Mouse (Mus musculus) heart, embryonic 16.5 days (tissue): ENCODE measurements around the gene Alg14. TPM values are rescaled to one million over a fixed set of nuclear protein-coding genes. Genes with fewer than 3 reads are reported as not detected.

Experiments
- ATAC-seq: fragments of 200-750 bp; cut with Nextera tagmentation; replicated peaks from 2 replicates; pipeline ENCODE4 v1.8.0; 2017; ENCODE audit warnings: moderate number of reproducible peaks; ENCODE audit not compliant: insufficient read depth, low FRiP score; ENCODE audit errors: extremely low read depth
- H3K27ac ChIP-seq: fragments of 300-500 bp; sonication (generic); 2 replicates; pipeline ENCODE4 v1.5.1; 2014; ENCODE audit warnings: mild to moderate bottlenecking, low read length, control low read depth, moderate library complexity
- H3K27me3 ChIP-seq: fragments of 300-500 bp; sonication (generic); 2 replicates; pipeline ENCODE4 v1.6.1; 2014; ENCODE audit warnings: low read length, mixed read lengths; ENCODE audit not compliant: control insufficient read depth, insufficient read depth
- H3K36me3 ChIP-seq: fragments of 300-500 bp; sonication (generic); 2 replicates; pipeline ENCODE4 v1.6.1; 2014; ENCODE audit not compliant: control insufficient read depth, insufficient read depth
- H3K4me1 ChIP-seq: fragments of 300-500 bp; sonication (generic); 2 replicates; pipeline ENCODE4 v1.6.1; 2014; ENCODE audit warnings: low read length, mixed read lengths; ENCODE audit not compliant: control insufficient read depth, insufficient read depth
- H3K4me2 ChIP-seq: fragments of 300-500 bp; sonication (generic); 2 replicates; pipeline ENCODE4 v1.6.1; 2014; ENCODE audit warnings: low read depth, mild to moderate bottlenecking, control low read depth, low read length
- H3K4me3 ChIP-seq: fragments of 300-500 bp; sonication (generic); 2 replicates; pipeline ENCODE4 v1.5.1; 2014; ENCODE audit warnings: mild to moderate bottlenecking, control low read depth, low read length
- H3K9ac ChIP-seq: fragments of 300-500 bp; sonication (generic); 2 replicates; pipeline ENCODE4 v1.6.1; 2014; ENCODE audit warnings: low read length, control low read depth
- H3K9me3 ChIP-seq: fragments of 300-500 bp; sonication (generic); replicated peaks from 2 replicates; pipeline ENCODE4 v1.6.1; 2016; ENCODE audit warnings: low read length; ENCODE audit not compliant: control insufficient read depth
- WGBS: fragments of 180-500 bp; shearing (Covaris S2); extraction: QIAGEN DNeasy Blood & Tissue Kit; methylation state at CpG from one replicate; pipeline ENCODE4 v1.1.7; 2014; 5-methylcytosine and 5-hydroxymethylcytosine counted together
- polyA plus RNA-seq: library from polyadenylated mRNA; unstranded; fragments of >200 nt; fragmentation: Nextera tagmentation; extraction: Ambion mirVana; gene quantifications from 2 replicates; pipeline ENCODE4 v1.2.1, GENCODE M21; 2015

Gene Alg14
- polyA plus RNA-seq, 1 experiment from 2014 or later: 39.8 TPM

- 81% methylated on average over 6 of the region's 6 CpGs for WGBS
- Histone ChIP-seq H3K9me3 (no peaks in the 10 kb centered on the region), H3K4me2 (no peak overlapping the region), H3K4me1 (peaks cover 23% of the 10 kb centered on the region), H3K4me3 (no peak overlapping the region), H3K36me3 (no peaks in the 10 kb centered on the region), H3K27me3 (no peaks in the 10 kb centered on the region), H3K9ac (no peak overlapping the region), H3K27ac (no peak overlapping the region)
- ATAC-seq: no peak
Measured at GRCm38 (mm10) chr3:121336234-121336890, 44.8 kb downstream of the Alg14 start.

- no peaks in the 10 kb centered on the region for H3K27me3 ChIP-seq
- no peaks in the 10 kb centered on the region for H3K9me3 ChIP-seq
- 0 out of 2 replicates have a peak overlapping the region, but pooled peaks have one; percentile 5 for H3K27ac ChIP-seq
- WGBS: 24% methylated on average over 2 of the region's 2 CpGs
- no peak overlapping the region for H3K9ac ChIP-seq
- no peak for ATAC-seq
- no peak overlapping the region for H3K4me3 ChIP-seq
- no peaks in the 10 kb centered on the region for H3K36me3 ChIP-seq
- peaks cover 23% of the 10 kb centered on the region for H3K4me1 ChIP-seq
- H3K4me2 ChIP-seq: no peak overlapping the region
Measured at GRCm38 (mm10) chr3:121338687-121339086, 47.1 kb downstream of the Alg14 start.

GRCm38 (mm10) chr3:121340321-121340761 lies 48.8 kb downstream of the Alg14 start:
- Histone ChIP-seq H3K27me3 (no peaks in the 10 kb centered on the region), H3K4me3 (no peak overlapping the region), H3K9ac (peak overlapping the region; percentile 4; the same call in 1 of the 2 replicates), H3K36me3 (no peaks in the 10 kb centered on the region), H3K4me2 (no peak overlapping the region), H3K4me1 (peaks cover 35% of the 10 kb centered on the region), H3K27ac (peak overlapping the region; percentile 57), H3K9me3 (no peaks in the 10 kb centered on the region)
- WGBS: 18% methylated on average over 7 of the region's 7 CpGs
- ATAC-seq: no peak

GRCm38 (mm10) chr3:121343224-121343623 lies 51.7 kb downstream of the Alg14 start:
- WGBS: 85% methylated on average over 7 of the region's 7 CpGs
- H3K9me3 ChIP-seq: no peaks in the 10 kb centered on the region
- no peak overlapping the region for H3K4me2 ChIP-seq
- H3K36me3 ChIP-seq: no peaks in the 10 kb centered on the region
- H3K27ac ChIP-seq: no peak overlapping the region
- peaks cover 31% of the 10 kb centered on the region for H3K4me1 ChIP-seq
- no peak overlapping the region for H3K4me3 ChIP-seq
- no peaks in the 10 kb centered on the region for H3K27me3 ChIP-seq
- H3K9ac ChIP-seq: no peak overlapping the region
- ATAC-seq: no peak

GRCm38 (mm10) chr3:121344056-121344945 lies 52.7 kb downstream of the Alg14 start:
- Histone ChIP-seq H3K4me2 (no peak overlapping the region), H3K4me3 (no peak overlapping the region), H3K27ac (peak overlapping the region; percentile 75), H3K9ac (no peak overlapping the region), H3K4me1 (peaks cover 22% of the 10 kb centered on the region), H3K9me3 (no peaks in the 10 kb centered on the region), H3K36me3 (no peaks in the 10 kb centered on the region), H3K27me3 (no peaks in the 10 kb centered on the region)
- ATAC-seq: peak; percentile 15; the same call in 1 of the 2 replicates
- WGBS: 26% methylated on average over 8 of the region's 8 CpGs

- H3K4me1 ChIP-seq: peaks cover 17% of the 10 kb centered on the region
- H3K36me3 ChIP-seq: no peaks in the 10 kb centered on the region
- H3K27ac ChIP-seq: peak overlapping the region; percentile 75
- no peaks in the 10 kb centered on the region for H3K9me3 ChIP-seq
- WGBS: 55% methylated on average over 10 of the region's 11 CpGs
- peak; percentile 31 for ATAC-seq
- no peak overlapping the region for H3K9ac ChIP-seq
- H3K4me3 ChIP-seq: no peak overlapping the region
- H3K4me2 ChIP-seq: no peak overlapping the region
- no peaks in the 10 kb centered on the region for H3K27me3 ChIP-seq
Measured at GRCm38 (mm10) chr3:121344951-121345642, 53.5 kb downstream of the Alg14 start.

- no peak for ATAC-seq
- 67% methylated on average over 6 of the region's 6 CpGs for WGBS
- H3K9me3 ChIP-seq: no peaks in the 10 kb centered on the region
- peaks cover 12% of the 10 kb centered on the region for H3K4me1 ChIP-seq
- H3K9ac ChIP-seq: no peak overlapping the region
- no peak overlapping the region for H3K4me2 ChIP-seq
- H3K27me3 ChIP-seq: no peaks in the 10 kb centered on the region
- H3K4me3 ChIP-seq: no peak overlapping the region
- H3K36me3 ChIP-seq: no peaks in the 10 kb centered on the region
- peak overlapping the region; percentile 28 for H3K27ac ChIP-seq
Measured at GRCm38 (mm10) chr3:121345643-121346000, 54.0 kb downstream of the Alg14 start.

- WGBS: 91% methylated on average over 12 of the region's 12 CpGs
- no peak overlapping the region for H3K9ac ChIP-seq
- H3K27ac ChIP-seq: no peak overlapping the region
- H3K4me3 ChIP-seq: no peak overlapping the region
- H3K4me1 ChIP-seq: peaks cover 12% of the 10 kb centered on the region
- no peaks in the 10 kb centered on the region for H3K9me3 ChIP-seq
- no peak overlapping the region for H3K4me2 ChIP-seq
- no peaks in the 10 kb centered on the region for H3K27me3 ChIP-seq
- H3K36me3 ChIP-seq: no peaks in the 10 kb centered on the region
- no peak for ATAC-seq
Measured at GRCm38 (mm10) chr3:121346507-121347267, 55.1 kb downstream of the Alg14 start.
